Mouse (Mus musculus) frontal cortex, postnatal 36 days (tissue): ENCODE measurements at regions not wholly inside any gene's neighbourhood (a gene's known extent, or its start where the extent isn't known, plus 50 kb on each side); places are given as distances from the start of the nearest gene placed in this dataset.
A peak's percentile ranks its signal among the peaks of the same experiment; 100 is the strongest.

Experiments
- DNase-seq, 2 experiments: peaks; one replicate each; pipeline ENCODE4 v3.0.0; 2022; ENCODE audit warnings: low spot score in 2 of 2

GRCm38 (mm10) chrX:49387439-49387838 lies 76.3 kb upstream of the Arhgap36 start:
- DNase-seq = no peak

- peak; percentile 6 to 7 for DNase-seq
Observed at GRCm38 (mm10) chrX:49377067-49377466, 86.7 kb upstream of the Arhgap36 start.

DNA sequence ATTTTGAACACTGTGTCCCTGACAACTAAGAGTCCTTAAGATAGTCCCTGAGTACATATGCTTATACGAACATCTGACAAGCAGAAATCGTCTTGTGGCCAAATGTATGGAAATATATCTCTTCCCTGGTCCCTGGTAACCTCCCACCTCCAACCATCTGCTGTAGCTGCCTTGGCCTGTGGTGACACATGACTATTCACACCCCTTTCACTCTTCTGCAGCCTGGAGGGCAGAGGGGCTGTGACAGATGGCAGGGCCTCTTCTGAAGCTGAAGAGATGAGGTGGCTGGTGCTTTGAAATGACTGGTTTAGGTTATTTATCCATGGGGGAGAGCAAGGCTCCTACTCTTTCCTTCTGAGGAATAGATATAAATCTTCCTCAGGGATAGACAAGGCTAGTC lies 82.3 kb upstream of the Enox2 start:
- no peak for DNase-seq

- DNase-seq = no peak
Observed at GRCm38 (mm10) chrX:49369404-49369803, 81.3 kb upstream of the Enox2 start.

DNA sequence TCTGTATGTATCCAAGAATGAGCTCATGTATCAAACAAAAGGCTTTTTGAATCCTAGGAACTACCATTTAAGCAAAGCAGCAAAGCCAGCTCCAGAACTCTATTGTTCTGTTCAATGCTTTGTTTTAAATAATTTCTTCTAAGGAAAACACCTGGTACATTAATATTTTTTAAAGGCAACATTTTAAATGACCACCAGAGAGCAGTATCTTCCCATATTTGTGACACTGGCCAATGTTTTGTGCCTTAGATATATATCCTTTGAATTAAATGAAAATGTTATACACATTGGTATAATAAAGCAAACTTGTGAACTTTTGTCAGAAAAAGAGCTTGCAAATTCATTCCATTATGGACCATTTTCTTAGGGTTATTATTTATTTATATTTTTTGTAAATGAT lies 58.4 kb upstream of the Enox2 start:
- DNase-seq = no peak
